Mouse (Mus musculus) small intestine, adult 2 months (tissue): Measurements from ENCODE around the gene Pde5a. TPM values are rescaled to one million over a fixed set of nuclear protein-coding genes. Genes with fewer than 3 reads are reported as not detected.
A peak's percentile ranks its signal among the peaks of the same experiment; 100 is the strongest.

Source experiments
- H3K27ac ChIP-seq: fragments of 200-500 bp; 2 replicates; pipeline ENCODE4 v1.5.1; 2012; ENCODE audit warnings: low read depth, low read length, control low read depth, inconsistent platforms; ENCODE audit not compliant: insufficient read depth
- H3K27me3 ChIP-seq: fragments of 200-500 bp; 2 replicates; pipeline ENCODE4 v1.6.1; 2012; ENCODE audit warnings: mild to moderate bottlenecking, moderate library complexity, low read length, inconsistent platforms; ENCODE audit not compliant: control insufficient read depth, insufficient read depth
- H3K36me3 ChIP-seq: fragments of 200-500 bp; 2 replicates; pipeline ENCODE4 v1.6.1; 2012; ENCODE audit warnings: mild to moderate bottlenecking, low read length, control low read depth, inconsistent platforms; ENCODE audit not compliant: control insufficient read depth, insufficient read depth
- H3K4me1 ChIP-seq: fragments of 200-500 bp; 2 replicates; pipeline ENCODE4 v1.6.1; 2012; ENCODE audit warnings: low read length, inconsistent platforms, mixed read lengths; ENCODE audit not compliant: control insufficient read depth, insufficient read depth, insufficient read length
- H3K4me3 ChIP-seq: fragments of 200-500 bp; 2 replicates; pipeline ENCODE4 v1.5.1; 2012; ENCODE audit warnings: low read depth, mild to moderate bottlenecking, control low read depth, inconsistent platforms, low read length, moderate library complexity
- CTCF ChIP-seq: fragments of 200-500 bp; IDR thresholded peaks from 2 replicates; pipeline ENCODE4 v1.5.1; 2012; ENCODE audit warnings: low read depth, mild to moderate bottlenecking, control low read depth, inconsistent platforms, low read length, moderate library complexity, mixed read lengths; ENCODE audit not compliant: insufficient replicate concordance, insufficient read length; ENCODE audit errors: extremely low read depth
- POLR2A ChIP-seq: fragments of 200-500 bp; IDR thresholded peaks from 2 replicates; pipeline ENCODE4 v1.6.1; 2012; ENCODE audit warnings: low read depth, mild to moderate bottlenecking, control low read depth, inconsistent platforms, low read length, moderate library complexity
- WGBS: fragments of 180-500 bp; shearing (Covaris S2); methylation state at CpG from one replicate; pipeline ENCODE4 v1.1.7; 2018; 5-methylcytosine and 5-hydroxymethylcytosine counted together
- polyA plus RNA-seq: library from polyadenylated mRNA; depleted of rRNA; stranded (reverse); fragments of >200 nt; gene quantifications from 2 replicates; pipeline ENCODE4 v1.2.3, GENCODE M21; 2012

The Pde5a gene
- polyA plus RNA-seq, 1 experiment: 10.3 TPM

DNA sequence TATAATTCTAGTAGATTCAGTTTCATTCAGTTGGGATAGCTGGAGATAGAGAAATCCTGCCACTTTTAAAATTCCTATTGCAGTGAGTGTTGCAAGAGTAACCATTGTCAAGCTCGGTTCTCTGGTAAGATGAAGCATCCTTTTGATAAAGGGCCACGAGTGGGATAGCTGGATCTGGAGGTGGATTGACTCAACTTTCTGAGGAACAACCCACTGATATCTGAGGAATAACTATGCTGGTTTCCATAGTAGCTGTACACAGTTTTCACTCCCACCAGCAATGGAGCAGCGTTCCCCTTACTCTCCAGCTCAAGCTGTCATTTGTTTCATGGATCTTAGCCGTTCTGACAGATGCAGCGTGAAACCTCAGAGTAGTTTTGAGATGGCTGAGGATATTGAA lies 82.2 kb downstream of the Pde5a start:
- no peak overlapping the region for H3K4me3 ChIP-seq
- H3K36me3 ChIP-seq: peaks cover 23% of the 10 kb centered on the region
- H3K27ac ChIP-seq: no peak overlapping the region
- 89% methylated on average over 5 of the region's 5 CpGs for whole genome bisulfite sequencing
- H3K27me3 ChIP-seq: no peaks in the 10 kb centered on the region
- no peaks in the 10 kb centered on the region for H3K4me1 ChIP-seq
- TF ChIP-seq POLR2A (no peak), CTCF (no peak)

DNA sequence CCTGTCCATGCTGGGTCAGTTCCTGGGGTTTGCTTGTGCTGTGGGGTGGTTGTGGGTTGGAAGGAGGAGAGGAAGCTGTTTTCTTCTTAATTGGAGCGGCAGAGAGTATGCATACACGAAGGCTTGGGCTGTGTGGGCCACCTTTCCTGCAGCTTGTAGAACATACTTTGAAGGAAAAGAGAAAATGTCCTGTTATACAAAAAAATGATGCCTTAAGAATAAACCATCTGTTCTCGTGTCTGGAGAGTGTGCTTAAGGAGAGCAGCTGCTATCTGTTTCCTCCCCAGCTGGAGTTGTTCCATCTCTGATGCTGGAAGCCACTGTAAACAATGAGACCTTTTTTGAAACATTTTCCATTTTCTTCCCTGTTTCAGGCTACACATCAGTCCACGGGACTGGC lies 85.8 kb downstream of the Pde5a start:
- Histone ChIP-seq H3K36me3 (peaks cover 24% of the 10 kb centered on the region), H3K27ac (peak overlapping the region; percentile 30; the same call in 1 of the 2 replicates), H3K4me3 (no peak overlapping the region), H3K4me1 (no peaks in the 10 kb centered on the region), H3K27me3 (no peaks in the 10 kb centered on the region)
- no peak for TF ChIP-seq CTCF
- 72% methylated on average over 4 of the region's 4 CpGs for WGBS

DNA sequence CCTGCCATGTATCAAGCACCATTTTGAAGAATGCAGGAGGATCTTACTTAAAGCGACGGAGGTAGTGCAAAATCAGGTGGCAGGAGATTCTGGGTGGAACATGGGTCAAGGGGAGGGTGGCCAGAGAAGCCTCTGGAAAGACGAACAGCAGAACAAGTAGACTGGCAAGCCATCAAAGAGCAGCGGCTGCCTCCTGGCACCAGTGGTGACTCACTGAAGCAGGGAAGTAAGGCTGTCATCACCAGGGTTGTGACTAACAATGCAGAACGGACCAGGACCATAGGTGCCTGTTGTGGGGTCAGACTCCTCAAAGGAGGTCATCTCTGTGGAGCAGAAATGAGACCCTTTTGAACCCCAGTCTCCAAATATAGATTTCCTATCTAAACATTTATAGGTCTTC lies 89.5 kb downstream of the Pde5a start:
- H3K4me3 ChIP-seq: no peak overlapping the region
- WGBS: 87% methylated on average over 5 of the region's 5 CpGs
- peaks cover 31% of the 10 kb centered on the region for H3K36me3 ChIP-seq
- H3K27ac ChIP-seq: no peak overlapping the region
- H3K27me3 ChIP-seq: no peaks in the 10 kb centered on the region
- TF ChIP-seq CTCF (no peak), POLR2A (no peak)
- no peaks in the 10 kb centered on the region for H3K4me1 ChIP-seq

DNA sequence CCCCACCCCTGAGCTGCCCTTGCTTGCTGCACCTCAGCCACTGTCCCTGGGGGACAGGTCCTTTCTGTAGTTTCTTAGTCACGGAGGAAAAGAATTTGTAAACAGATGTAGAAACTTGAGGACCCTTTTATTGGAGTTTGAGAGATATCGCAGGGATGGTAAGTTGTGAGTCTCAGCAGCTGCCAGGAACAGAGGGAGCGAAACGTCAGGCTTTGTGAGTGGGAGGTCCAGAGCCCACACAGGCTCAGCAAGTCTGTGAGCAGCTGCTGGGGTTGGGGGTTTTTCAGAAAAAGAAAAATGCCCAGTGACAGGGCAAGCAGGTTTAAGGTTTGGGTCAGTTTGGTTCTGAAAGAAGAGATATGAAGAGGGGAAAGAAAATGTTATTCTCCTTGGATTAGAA lies 92.0 kb downstream of the Pde5a start:
- Histone ChIP-seq H3K4me3 (no peak overlapping the region), H3K36me3 (peaks cover 39% of the 10 kb centered on the region), H3K4me1 (no peaks in the 10 kb centered on the region), H3K27ac (no peak overlapping the region), H3K27me3 (no peaks in the 10 kb centered on the region)
- no peak for TF ChIP-seq POLR2A
- TF ChIP-seq CTCF: no peak
- WGBS: 79% methylated on average over 4 of the region's 4 CpGs

- peaks cover 37% of the 10 kb centered on the region for H3K36me3 ChIP-seq
- WGBS: 92% methylated on average over 11 of the region's 11 CpGs
- no peak overlapping the region for H3K4me3 ChIP-seq
- H3K27me3 ChIP-seq: no peaks in the 10 kb centered on the region
- TF ChIP-seq POLR2A (no peak), CTCF (no peak)
- no peaks in the 10 kb centered on the region for H3K4me1 ChIP-seq
- no peak overlapping the region for H3K27ac ChIP-seq
These were observed 99.7 kb downstream of the Pde5a start for GRCm38 (mm10) chr3:122828270-122829058.

- Histone ChIP-seq H3K27ac (peak overlapping the region; percentile 17), H3K36me3 (peaks cover 19% of the 10 kb centered on the region), H3K4me3 (no peak overlapping the region), H3K27me3 (no peaks in the 10 kb centered on the region), H3K4me1 (no peaks in the 10 kb centered on the region)
- TF ChIP-seq POLR2A: no peak
- no peak for TF ChIP-seq CTCF
- WGBS: 76% methylated on average over 5 of the region's 5 CpGs
These were observed 105.8 kb downstream of the Pde5a start for GRCm38 (mm10) chr3:122834519-122834918.

DNA sequence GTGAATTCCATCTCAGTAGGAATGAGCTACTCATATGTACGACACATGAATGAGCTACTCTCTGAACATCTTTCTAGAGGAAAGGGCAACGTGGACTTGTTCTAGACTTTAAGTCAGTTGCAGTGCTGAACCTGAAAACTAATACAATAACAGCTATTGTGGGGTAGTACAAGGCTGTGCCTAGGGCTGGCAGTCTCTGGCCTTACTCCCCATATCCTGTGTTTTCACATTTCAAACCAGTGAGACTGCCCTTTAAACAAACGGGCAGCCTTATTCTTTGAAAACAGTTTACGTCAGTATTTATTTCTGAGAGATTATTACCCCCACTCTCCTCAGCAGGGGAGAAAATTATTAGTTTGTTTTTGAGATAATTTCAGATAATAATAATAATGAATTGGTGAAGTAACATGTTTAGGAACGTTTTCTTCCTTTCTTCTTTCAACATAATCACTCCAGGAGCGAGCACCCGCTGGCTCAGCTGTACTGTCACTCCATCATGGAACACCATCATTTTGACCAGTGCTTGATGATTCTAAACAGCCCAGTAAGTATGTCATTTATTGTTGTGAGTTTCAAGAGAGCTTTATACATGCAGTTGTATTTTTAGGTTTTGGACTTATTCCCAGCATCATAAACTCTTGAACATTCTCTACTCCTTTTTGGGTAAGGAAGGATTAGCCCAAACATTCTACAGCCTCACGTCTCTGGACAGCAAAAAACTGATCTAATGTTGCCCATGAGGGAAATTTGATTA lies 106.5 kb downstream of the Pde5a start:
- Histone ChIP-seq H3K4me1 (no peaks in the 10 kb centered on the region), H3K27ac (peak overlapping the region; percentile 17), H3K27me3 (no peaks in the 10 kb centered on the region), H3K4me3 (no peak overlapping the region), H3K36me3 (peaks cover 21% of the 10 kb centered on the region)
- TF ChIP-seq POLR2A (no peak), CTCF (no peak)
- WGBS: 71% methylated on average over 8 of the region's 8 CpGs
